Mouse (Mus musculus) thymus, adult 2 months (tissue): ENCODE measurements around the gene Cdh13. TPM values are rescaled to one million over a fixed set of nuclear protein-coding genes. Genes with fewer than 3 reads are reported as not detected.

Source experiments
- DNase-seq: peaks from one replicate; pipeline ENCODE4 v3.0.0; 2021
- H3K27ac ChIP-seq: fragments of 200-500 bp; 2 replicates; pipeline ENCODE4 v1.5.1; 2012; ENCODE audit warnings: low read length, control low read depth; ENCODE audit not compliant: control insufficient read depth, insufficient read depth
- H3K27me3 ChIP-seq: fragments of 200-500 bp; 2 replicates; pipeline ENCODE4 v1.6.1; 2012; ENCODE audit warnings: mild to moderate bottlenecking, low read length, moderate library complexity, mixed read lengths; ENCODE audit not compliant: control insufficient read depth, insufficient read depth
- H3K36me3 ChIP-seq: fragments of 200-500 bp; 2 replicates; pipeline ENCODE4 v1.6.1; 2012; ENCODE audit warnings: mild to moderate bottlenecking, low read length, moderate library complexity; ENCODE audit not compliant: control insufficient read depth, insufficient read depth
- H3K4me1 ChIP-seq: fragments of 200-500 bp; replicated peaks from 2 replicates; pipeline ENCODE4 v1.6.1; 2012; ENCODE audit warnings: low read length; ENCODE audit not compliant: control insufficient read depth, insufficient read depth
- H3K4me3 ChIP-seq: fragments of 200-500 bp; 2 replicates; pipeline ENCODE4 v1.5.1; 2012; ENCODE audit warnings: mild to moderate bottlenecking, low read length, control low read depth, moderate library complexity; ENCODE audit not compliant: control insufficient read depth, insufficient read depth
- CTCF ChIP-seq: fragments of 200-500 bp; IDR thresholded peaks from 2 replicates; pipeline ENCODE4 v1.5.1; 2012; ENCODE audit warnings: mild to moderate bottlenecking, control low read depth, low read length, moderate library complexity, borderline replicate concordance; ENCODE audit not compliant: control insufficient read depth, poor library complexity, insufficient read depth; ENCODE audit errors: extremely low read depth
- POLR2A ChIP-seq: fragments of 200-500 bp; IDR thresholded peaks from 2 replicates; pipeline ENCODE4 v1.6.1; 2012; ENCODE audit warnings: mild to moderate bottlenecking, low read length, control low read depth, moderate library complexity; ENCODE audit not compliant: control insufficient read depth, poor library complexity, insufficient read depth; ENCODE audit errors: extremely low read depth
- whole genome bisulfite sequencing: fragments of 180-500 bp; shearing (Covaris S2); methylation state at CpG from one replicate; pipeline ENCODE4 v1.1.7; 2018; 5-methylcytosine and 5-hydroxymethylcytosine counted together
- polyA plus RNA-seq: library from polyadenylated mRNA; depleted of rRNA; stranded (reverse); fragments of >200 nt; gene quantifications from 2 replicates; pipeline ENCODE4 v1.2.3, GENCODE M21; 2012

The Cdh13 gene
- polyA plus RNA-seq, 1 experiment = 12.5 TPM

DNA sequence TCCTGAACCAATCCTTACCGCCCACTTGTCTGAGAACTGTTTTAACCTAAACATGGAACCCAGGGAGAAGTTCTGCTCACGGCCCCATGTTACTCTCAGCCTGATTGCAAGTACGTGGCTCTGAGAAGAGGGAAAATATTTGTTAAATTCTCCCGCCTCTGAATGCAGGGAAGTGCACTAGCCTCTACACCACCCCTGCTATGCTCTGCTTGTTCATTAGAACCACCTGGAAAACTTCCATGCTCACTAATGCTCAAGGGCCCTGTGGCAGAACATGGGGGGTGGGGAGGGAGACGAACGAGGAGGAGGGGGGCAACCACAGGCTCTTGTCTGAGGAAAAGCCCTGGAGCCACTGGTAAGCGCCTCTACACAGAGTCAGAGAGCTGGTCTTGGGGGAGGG lies 1074.6 kb downstream of the Cdh13 start:
- no peak for DNase-seq
- Histone ChIP-seq H3K36me3 (no peaks in the 10 kb centered on the region), H3K4me1 (peaks cover 14% of the 10 kb centered on the region), H3K27me3 (no peaks in the 10 kb centered on the region), H3K4me3 (no peak overlapping the region), H3K27ac (no peak overlapping the region)
- WGBS = 93% methylated on average over 7 of the region's 7 CpGs
- TF ChIP-seq CTCF (no peak), POLR2A (no peak)

DNA sequence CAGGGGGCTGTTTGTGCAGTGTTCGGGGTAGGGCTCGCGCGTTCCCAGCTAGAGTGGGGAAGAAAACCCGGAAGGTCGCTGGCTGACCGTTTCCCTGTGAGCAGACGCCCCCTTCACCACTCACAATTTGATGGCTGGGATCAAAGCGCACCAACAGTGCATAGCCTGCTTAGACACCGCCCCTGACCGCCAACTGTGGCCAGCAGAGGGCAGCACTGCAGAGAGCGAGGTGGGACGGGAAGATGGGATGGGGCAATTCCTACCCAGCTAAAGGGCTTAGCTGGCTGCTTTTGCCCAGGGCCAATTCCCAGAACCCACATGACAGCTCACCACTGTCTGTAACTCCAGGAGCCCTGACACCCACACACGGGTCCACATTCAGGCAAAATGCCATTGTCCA lies 1075.3 kb downstream of the Cdh13 start:
- Histone ChIP-seq H3K27me3 (no peaks in the 10 kb centered on the region), H3K4me1 (peaks cover 8% of the 10 kb centered on the region), H3K36me3 (no peaks in the 10 kb centered on the region), H3K27ac (no peak overlapping the region), H3K4me3 (no peak overlapping the region)
- WGBS = 71% methylated on average over 14 of the region's 14 CpGs
- peak; percentile 70 for DNase-seq
- TF ChIP-seq POLR2A = no peak
- peak; percentile 81 for TF ChIP-seq CTCF

DNA sequence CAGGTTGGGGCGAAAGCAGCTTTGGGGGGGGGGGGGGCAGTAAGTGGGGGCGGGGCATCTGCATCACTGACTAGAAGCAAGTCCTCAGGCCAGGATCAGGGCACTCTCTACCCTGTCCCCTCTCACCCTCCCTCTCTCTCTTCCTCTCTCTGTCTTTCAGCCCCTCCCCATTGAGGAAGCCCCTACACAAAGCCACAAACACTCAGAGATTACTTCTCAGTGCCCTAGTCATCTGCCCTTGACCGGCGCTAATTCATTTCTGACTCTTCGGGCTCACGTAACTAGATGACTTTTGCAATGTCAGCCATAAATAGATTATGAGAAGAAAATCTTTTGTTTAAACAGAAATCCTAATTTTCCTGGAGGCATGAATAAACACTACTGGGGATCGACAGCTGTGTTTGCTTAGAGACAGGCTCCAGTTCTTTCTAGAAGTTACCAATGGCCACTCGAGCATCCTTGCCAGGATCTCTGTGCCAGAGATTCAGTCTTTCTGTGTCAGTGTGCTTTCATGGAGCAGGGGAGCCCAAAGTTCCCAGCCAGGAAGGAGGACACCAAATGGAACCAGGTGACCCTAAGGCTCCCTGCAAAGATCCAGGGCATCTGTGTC lies 1077.3 kb downstream of the Cdh13 start:
- H3K4me3 ChIP-seq = no peak overlapping the region
- no peaks in the 10 kb centered on the region for H3K36me3 ChIP-seq
- H3K27ac ChIP-seq = no peak overlapping the region
- DNase-seq = no peak
- H3K27me3 ChIP-seq = no peaks in the 10 kb centered on the region
- no peak for TF ChIP-seq CTCF
- TF ChIP-seq POLR2A = no peak
- no peaks in the 10 kb centered on the region for H3K4me1 ChIP-seq
- WGBS = 77% methylated on average over 8 of the region's 8 CpGs
